Mouse (Mus musculus) testis, adult 2 months (tissue): ENCODE measurements around the gene Myl4.

ENCODE experiments used
- CTCF ChIP-seq: fragments of 200-500 bp; IDR thresholded peaks from 2 replicates; pipeline ENCODE4 v1.5.1; 2012; ENCODE audit warnings: low read depth, mild to moderate bottlenecking, inconsistent platforms, low read length, moderate library complexity; ENCODE audit not compliant: control insufficient read depth, insufficient read depth, insufficient replicate concordance
- POLR2A ChIP-seq: fragments of 200-500 bp; IDR thresholded peaks from 2 replicates; pipeline ENCODE4 v1.6.1; 2012; ENCODE audit warnings: low read depth, mild to moderate bottlenecking, inconsistent platforms, low read length, moderate library complexity; ENCODE audit not compliant: control insufficient read depth

- TF ChIP-seq POLR2A (no peak), CTCF (no peak)
Observed at GRCm38 (mm10) chr11:104512436-104512835, 38.0 kb upstream of the Myl4 start.
